Mouse (Mus musculus): Measurements from ENCODE around the gene Hist2h2aa1. TPM values are rescaled to one million over a fixed set of nuclear protein-coding genes. Genes with fewer than 3 reads are reported as not detected.

Hist2h2aa1 gene
- polyA plus RNA-seq, 1 experiment from 2014 or later, result 22.0 TPM

DNA sequence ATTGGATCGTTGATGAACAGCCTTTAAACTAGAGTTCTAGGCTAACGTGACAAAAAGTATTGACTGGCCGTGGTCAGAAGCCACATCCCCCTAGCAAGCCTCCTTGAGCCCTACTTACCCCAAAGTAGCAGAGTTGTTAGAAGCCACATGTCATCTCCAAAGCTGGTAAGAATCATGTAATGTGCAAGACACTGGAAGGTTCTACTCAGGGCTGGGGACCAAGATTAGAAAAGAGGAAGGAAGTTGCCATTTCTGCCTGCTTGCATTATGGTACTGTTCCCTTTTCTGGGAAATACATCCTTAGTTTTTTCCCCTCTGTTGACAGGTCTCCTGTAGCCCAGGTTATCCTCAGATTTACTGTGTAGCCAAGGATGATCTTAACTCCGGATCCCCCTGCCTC is 48.5 kb downstream of the Hist2h2aa1 start, which contains the start of gene Fcgr1:
Fcgr1 (minus strand) TSS at position 183 of the 400 bp plus-strand sequence.
- Histone ChIP-seq H3K4me3 (ENCODE audit: low read depth, low read length) (no peak within 1 kb of the TSS), H3K9me3 (ENCODE audit: control insufficient read depth, low read length) (no peaks in the 10 kb centered on the region), H3K27ac (replicated peaks; ENCODE audit: low read depth, low read length) (no peak within 1 kb of the TSS), H3K36me3 (ENCODE audit: control insufficient read depth, insufficient read depth, low read length) (no peaks in the 10 kb centered on the region), H3K9ac (ENCODE audit: low read depth, low read length) (no peak within 1 kb of the TSS), H3K4me1 (ENCODE audit: control insufficient read depth, insufficient read depth, low read length) (no peaks in the 10 kb centered on the region), H3K27me3 (replicated peaks; ENCODE audit: control insufficient read depth, insufficient read depth, low read length) (0 out of 2 replicates have a peak, but pooled peaks cover 3% of the 10 kb centered on the region), H3K4me2 (ENCODE audit: low read depth, low read length) (no peak within 1 kb of the TSS)
- ATAC-seq (ENCODE audit: low read depth) (no peak), DNase-seq (ENCODE audit: low spot score) (no peak)
- WGBS, result 79% methylated on average over 4 of the region's 4 CpGs

Small RNAs within 50 kb of the gene (microRNA-seq; reads per million reads assigned to microRNA genes)
- gene Gm44492 (ENCODE audit: borderline number of aligned reads) (not detected), gene Gm47311 (ENCODE audit: borderline number of aligned reads) (not detected), gene Gm47313 (ENCODE audit: borderline number of aligned reads) (not detected)

Other genes starting within 250 kb of the Hist2h2aa1 start
- gene Plekho1, start 249.5 kb upstream of the Hist2h2aa1 start, polyA plus RNA-seq (2014; fragmentation: Nextera tagmentation; extraction: Ambion mirVana), result 40.5 and 43.2 TPM in 2 replicates
- 24.4 and 25.7 TPM in 2 replicates for gene Vps45, start 187.0 kb upstream of the Hist2h2aa1 start, polyA plus RNA-seq (2014; fragmentation: Nextera tagmentation; extraction: Ambion mirVana)
- gene Otud7b, start 141.0 kb upstream of the Hist2h2aa1 start, polyA plus RNA-seq (2014; fragmentation: Nextera tagmentation; extraction: Ambion mirVana), result 17.6 and 20.0 TPM in 2 replicates
- 19.7 and 24.6 TPM in 2 replicates for gene Mtmr11, start 83.5 kb upstream of the Hist2h2aa1 start, polyA plus RNA-seq (2014; fragmentation: Nextera tagmentation; extraction: Ambion mirVana)
- gene Sf3b4, start 73.2 kb upstream of the Hist2h2aa1 start, polyA plus RNA-seq (2014; fragmentation: Nextera tagmentation; extraction: Ambion mirVana), result 152 and 158 TPM in 2 replicates
- 4.4 and 6.1 TPM in 2 replicates for gene Sv2a, start 64.3 kb upstream of the Hist2h2aa1 start, polyA plus RNA-seq (2014; fragmentation: Nextera tagmentation; extraction: Ambion mirVana)
- gene Bola1, start 25.8 kb upstream of the Hist2h2aa1 start, polyA plus RNA-seq (2014; fragmentation: Nextera tagmentation; extraction: Ambion mirVana), result 47.5 and 55.7 TPM in 2 replicates
- gene Hist2h2ab, start 25.6 kb upstream of the Hist2h2aa1 start, polyA plus RNA-seq (2014; fragmentation: Nextera tagmentation; extraction: Ambion mirVana), result 0.72 and 0.78 TPM in 2 replicates
- gene Hist2h2ac, start 24.6 kb upstream of the Hist2h2aa1 start, polyA plus RNA-seq (2014; fragmentation: Nextera tagmentation; extraction: Ambion mirVana), result 8.4 and 10.0 TPM in 2 replicates
- 7.8 and 8.8 TPM in 2 replicates for gene Hist2h2be, start 24.4 kb upstream of the Hist2h2aa1 start, polyA plus RNA-seq (2014; fragmentation: Nextera tagmentation; extraction: Ambion mirVana)
- gene Hist2h3c2, start 6.4 kb upstream of the Hist2h2aa1 start, polyA plus RNA-seq (2014; fragmentation: Nextera tagmentation; extraction: Ambion mirVana), result 5.2 and 5.3 TPM in 2 replicates
- gene Hist2h2aa2, start 5.2 kb upstream of the Hist2h2aa1 start, polyA plus RNA-seq (2014; fragmentation: Nextera tagmentation; extraction: Ambion mirVana), result 46.9 and 57.6 TPM in 2 replicates
- gene Hist2h3c1, start 1.2 kb downstream of the Hist2h2aa1 start, polyA plus RNA-seq (2014; fragmentation: Nextera tagmentation; extraction: Ambion mirVana), result 0.48 TPM in 1 of 2 replicates, not detected in the other
- gene Hist2h4, start 17.8 kb downstream of the Hist2h2aa1 start, polyA plus RNA-seq (2014; fragmentation: Nextera tagmentation; extraction: Ambion mirVana), result 6.9 TPM in 2 replicates
- gene Hist2h3b, start 23.2 kb downstream of the Hist2h2aa1 start, polyA plus RNA-seq (2014; fragmentation: Nextera tagmentation; extraction: Ambion mirVana), result 44.3 and 57.8 TPM in 2 replicates
- gene Hist2h2bb, start 24.3 kb downstream of the Hist2h2aa1 start, polyA plus RNA-seq (2014; fragmentation: Nextera tagmentation; extraction: Ambion mirVana), result 8.9 and 12.7 TPM in 2 replicates
- gene Fcgr1, start 48.5 kb downstream of the Hist2h2aa1 start, polyA plus RNA-seq (2014; fragmentation: Nextera tagmentation; extraction: Ambion mirVana), result 4.0 and 5.3 TPM in 2 replicates
- gene BC107364, start 206.8 kb downstream of the Hist2h2aa1 start, polyA plus RNA-seq (2014; fragmentation: Nextera tagmentation; extraction: Ambion mirVana), result not detected in 2 replicates